Mouse (Mus musculus) hindbrain, postnatal 0 days (tissue): ENCODE results near the gene Borcs5. TPM values are rescaled to one million over a fixed set of nuclear protein-coding genes. Genes with fewer than 3 reads are reported as not detected.

ENCODE experiments used
- ATAC-seq: fragments of 200-750 bp; cut with Nextera tagmentation; 2 replicates; pipeline ENCODE4 v1.8.0; 2017; ENCODE audit warnings: mild to moderate bottlenecking, moderate TSS enrichment, moderate library complexity
- DNase-seq: peaks from one replicate; pipeline ENCODE4 v3.0.0-alpha.2; 2015; ENCODE audit warnings: low spot score
- H3K27ac ChIP-seq: fragments of 300-500 bp; sonication (generic); 2 replicates; pipeline ENCODE4 v1.5.1; 2014; ENCODE audit warnings: mild to moderate bottlenecking
- H3K27me3 ChIP-seq: fragments of 300-500 bp; sonication (generic); 2 replicates; pipeline ENCODE4 v1.6.1; 2014; ENCODE audit warnings: low read length, mixed read lengths; ENCODE audit not compliant: insufficient read depth
- H3K36me3 ChIP-seq: fragments of 300-500 bp; sonication (generic); 2 replicates; pipeline ENCODE4 v1.6.1; 2014; ENCODE audit warnings: low read length, mixed read lengths; ENCODE audit not compliant: insufficient read depth
- H3K4me1 ChIP-seq: fragments of 300-500 bp; sonication (generic); 2 replicates; pipeline ENCODE4 v1.6.1; 2014; ENCODE audit warnings: antibody characterized with exemption, low read length, mixed read lengths; ENCODE audit not compliant: insufficient read depth
- H3K4me2 ChIP-seq: fragments of 300-500 bp; sonication (generic); 2 replicates; pipeline ENCODE4 v1.6.1; 2014; ENCODE audit warnings: low read depth, mild to moderate bottlenecking, low read length, moderate library complexity, mixed read lengths
- H3K4me3 ChIP-seq: fragments of 300-500 bp; sonication (generic); 2 replicates; pipeline ENCODE4 v1.5.1; 2014; ENCODE audit warnings: low read length
- H3K9ac ChIP-seq: fragments of 300-500 bp; sonication (generic); replicated peaks from 2 replicates; pipeline ENCODE4 v1.6.1; 2014; ENCODE audit warnings: mild to moderate bottlenecking, low read length, moderate library complexity, mixed read lengths
- H3K9me3 ChIP-seq: fragments of 300-500 bp; sonication (generic); 2 replicates; pipeline ENCODE4 v1.6.1; 2016; ENCODE audit warnings: low read length, mixed read lengths
- CTCF ChIP-seq: IDR thresholded peaks from 2 replicates; pipeline ENCODE4 v1.5.1; 2016; ENCODE audit warnings: antibody characterized with exemption, control low read depth, low read depth
- WGBS: fragments of 180-500 bp; shearing (Covaris S2); extraction: QIAGEN DNeasy Blood & Tissue Kit; methylation state at CpG from one replicate; pipeline ENCODE4 v1.1.7; 2014; 5-methylcytosine and 5-hydroxymethylcytosine counted together
- polyA plus RNA-seq: library from polyadenylated mRNA; unstranded; fragments of >200 nt; fragmentation: Nextera tagmentation; extraction: Ambion mirVana; gene quantifications from 2 replicates; pipeline ENCODE4 v1.2.1, GENCODE M21; 2015
- total RNA-seq: library from RNA; depleted of rRNA; stranded (reverse); fragments of >200 nt; gene quantifications from 2 replicates; pipeline ENCODE4 v1.2.3, GENCODE M21; 2014

Gene Borcs5
- total and polyA plus RNA-seq, 2 experiments from 2014 or later: 39.5 to 71.4 TPM

GRCm38 (mm10) chr6:134640485-134641475 lies 1.5 kb downstream of the Borcs5 start:
- DNase-seq (peak; percentile 98), ATAC-seq (peak; percentile 100)
- peak overlapping the region; percentile 87 for H3K9ac ChIP-seq
- no peaks in the 10 kb centered on the region for H3K27me3 ChIP-seq
- H3K36me3 ChIP-seq: no peaks in the 10 kb centered on the region
- H3K4me2 ChIP-seq: peak overlapping the region; percentile 76
- H3K9me3 ChIP-seq: no peaks in the 10 kb centered on the region
- peak; percentile 48 for TF ChIP-seq CTCF
- peak overlapping the region; percentile 93 for H3K4me3 ChIP-seq
- peak overlapping the region; percentile 86 for H3K27ac ChIP-seq
- H3K4me1 ChIP-seq: no peaks in the 10 kb centered on the region
- WGBS: 1% methylated on average over 59 of the region's 65 CpGs

GRCm38 (mm10) chr6:134641738-134642446 lies 2.6 kb downstream of the Borcs5 start:
- Histone ChIP-seq H3K4me3 (peak overlapping the region; percentile 93), H3K27me3 (no peaks in the 10 kb centered on the region), H3K36me3 (no peaks in the 10 kb centered on the region), H3K9me3 (no peaks in the 10 kb centered on the region), H3K4me1 (no peaks in the 10 kb centered on the region), H3K4me2 (peak overlapping the region; percentile 76), H3K9ac (peak overlapping the region; percentile 87; the same call in 1 of the 2 replicates), H3K27ac (0 out of 2 replicates have a peak overlapping the region, but pooled peaks have one; percentile 86)
- DNase-seq: no peak
- TF ChIP-seq CTCF: no peak
- 79% methylated on average over 9 of the region's 9 CpGs for WGBS
- ATAC-seq: no peak

DNA sequence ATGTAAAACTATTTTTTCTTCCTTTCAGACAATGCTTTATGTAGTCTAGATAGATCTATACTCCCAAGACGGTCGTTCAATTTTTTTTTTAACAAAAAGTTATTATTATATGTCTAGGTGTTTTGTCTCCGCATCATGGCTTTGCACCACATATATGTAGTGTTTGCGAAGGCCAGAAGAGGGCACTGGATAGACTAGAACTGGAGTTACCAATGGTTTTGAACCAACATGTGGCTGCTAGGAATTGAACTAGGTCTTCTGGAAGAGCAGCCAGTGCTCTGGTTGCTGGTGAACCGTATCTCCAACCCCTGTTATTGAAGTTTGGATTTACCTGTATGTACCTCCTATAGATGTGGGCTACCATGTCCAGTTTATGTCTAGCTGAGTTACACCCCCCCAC lies 4.0 kb downstream of the Borcs5 start:
- no peak overlapping the region for H3K9ac ChIP-seq
- TF ChIP-seq CTCF: no peak
- ATAC-seq (no peak), DNase-seq (no peak)
- H3K9me3 ChIP-seq: no peaks in the 10 kb centered on the region
- no peaks in the 10 kb centered on the region for H3K27me3 ChIP-seq
- H3K4me2 ChIP-seq: no peak overlapping the region
- WGBS: 95% methylated on average over 5 of the region's 5 CpGs
- H3K36me3 ChIP-seq: no peaks in the 10 kb centered on the region
- no peak overlapping the region for H3K27ac ChIP-seq
- no peaks in the 10 kb centered on the region for H3K4me1 ChIP-seq
- H3K4me3 ChIP-seq: no peak overlapping the region

DNA sequence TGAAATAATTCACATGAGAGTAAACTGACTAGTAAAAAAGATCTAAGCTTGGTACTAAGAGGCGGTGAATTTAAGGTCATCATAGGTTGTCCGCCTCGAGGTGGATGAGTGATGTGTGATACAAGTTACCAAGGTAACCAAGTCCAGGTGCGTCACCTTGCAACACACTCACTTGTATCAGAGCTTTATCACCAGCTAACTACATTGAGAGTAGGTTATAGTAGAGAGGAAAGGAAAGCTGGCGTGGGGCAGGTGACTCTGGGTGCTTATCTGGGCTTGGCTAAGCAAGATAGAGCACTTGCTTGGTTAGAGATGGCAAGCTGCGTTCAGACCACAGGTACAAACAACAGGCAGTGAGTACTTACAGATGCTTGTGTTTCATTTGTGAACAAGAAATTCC lies 7.5 kb downstream of the Borcs5 start:
- Histone ChIP-seq H3K27me3 (no peaks in the 10 kb centered on the region), H3K9me3 (no peaks in the 10 kb centered on the region), H3K36me3 (no peaks in the 10 kb centered on the region), H3K4me3 (no peak overlapping the region), H3K27ac (no peak overlapping the region), H3K4me2 (no peak overlapping the region), H3K4me1 (no peaks in the 10 kb centered on the region), H3K9ac (no peak overlapping the region)
- WGBS: 90% methylated on average over 6 of the region's 6 CpGs
- TF ChIP-seq CTCF: no peak
- ATAC-seq (no peak), DNase-seq (no peak)

GRCm38 (mm10) chr6:134647621-134648020 lies 8.3 kb downstream of the Borcs5 start:
- Histone ChIP-seq H3K4me3 (no peak overlapping the region), H3K4me1 (no peaks in the 10 kb centered on the region), H3K27ac (no peak overlapping the region), H3K4me2 (no peak overlapping the region), H3K36me3 (no peaks in the 10 kb centered on the region), H3K27me3 (no peaks in the 10 kb centered on the region), H3K9ac (no peak overlapping the region), H3K9me3 (no peaks in the 10 kb centered on the region)
- DNase-seq: no peak
- TF ChIP-seq CTCF: no peak
- no peak for ATAC-seq
- WGBS: 23% methylated on average over 5 of the region's 5 CpGs

DNA sequence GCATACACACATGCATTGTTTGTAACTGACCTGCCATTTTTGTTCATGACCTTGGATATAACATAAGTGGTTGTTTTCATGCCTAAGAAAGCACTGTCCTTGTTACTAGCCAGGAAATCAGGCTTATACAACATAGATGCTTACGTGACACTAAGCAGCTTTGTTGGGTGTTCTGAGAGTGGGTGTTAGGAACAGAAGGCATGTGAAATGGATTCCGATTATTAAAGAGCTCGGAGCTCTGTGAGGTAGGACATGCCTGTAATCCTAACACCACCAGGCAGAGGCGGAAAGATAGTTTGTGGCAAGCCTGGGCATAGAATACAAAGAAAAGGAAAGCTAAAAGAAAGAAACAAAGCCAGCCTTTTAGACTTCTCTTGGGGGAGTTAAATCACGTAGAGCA lies 9.0 kb downstream of the Borcs5 start:
- no peak overlapping the region for H3K27ac ChIP-seq
- H3K4me3 ChIP-seq: no peak overlapping the region
- H3K9ac ChIP-seq: no peak overlapping the region
- H3K27me3 ChIP-seq: no peaks in the 10 kb centered on the region
- H3K4me2 ChIP-seq: no peak overlapping the region
- H3K4me1 ChIP-seq: no peaks in the 10 kb centered on the region
- WGBS: 51% methylated on average over 5 of the region's 5 CpGs
- H3K9me3 ChIP-seq: no peaks in the 10 kb centered on the region
- no peak for TF ChIP-seq CTCF
- H3K36me3 ChIP-seq: no peaks in the 10 kb centered on the region
- ATAC-seq: no peak
- no peak for DNase-seq
